Mouse (Mus musculus) spleen, adult 2 months (tissue): ENCODE results near the gene Psmc2.

Experiments used
- CTCF ChIP-seq: fragments of 200-500 bp; IDR thresholded peaks from 2 replicates; pipeline ENCODE4 v1.5.1; 2011; ENCODE audit warnings: mild to moderate bottlenecking, inconsistent platforms; ENCODE audit not compliant: insufficient read depth, insufficient read length, insufficient replicate concordance; ENCODE audit errors: extremely low read depth
- POLR2A ChIP-seq: fragments of 200-500 bp; IDR thresholded peaks from 2 replicates; pipeline ENCODE4 v1.6.1; 2011; ENCODE audit warnings: low read depth, low read length, inconsistent platforms

DNA sequence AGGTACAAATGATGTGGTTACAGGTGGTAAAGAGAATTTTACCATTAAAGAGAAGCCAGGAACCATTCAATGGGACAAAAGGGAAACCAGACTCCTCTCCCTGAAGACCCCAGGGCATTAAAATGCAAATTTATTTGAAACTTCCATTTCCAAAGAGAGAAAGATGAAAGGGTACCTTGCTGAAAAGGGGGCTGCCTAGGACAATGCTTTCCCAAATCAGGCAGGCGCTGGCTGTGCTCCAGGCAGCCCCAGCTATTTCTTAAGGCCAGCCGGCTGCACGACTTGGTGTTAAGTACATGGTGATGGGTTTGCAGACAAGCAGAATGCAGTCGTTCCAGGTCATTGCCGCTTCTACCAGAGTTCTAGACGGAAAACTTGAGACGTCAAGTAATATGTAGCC lies 41.3 kb downstream of the Psmc2 start:
- TF ChIP-seq CTCF = no peak
- TF ChIP-seq POLR2A = no peak
